ENCODE assay signal across 27 mouse cellular contexts in the genomic region with DNA sequence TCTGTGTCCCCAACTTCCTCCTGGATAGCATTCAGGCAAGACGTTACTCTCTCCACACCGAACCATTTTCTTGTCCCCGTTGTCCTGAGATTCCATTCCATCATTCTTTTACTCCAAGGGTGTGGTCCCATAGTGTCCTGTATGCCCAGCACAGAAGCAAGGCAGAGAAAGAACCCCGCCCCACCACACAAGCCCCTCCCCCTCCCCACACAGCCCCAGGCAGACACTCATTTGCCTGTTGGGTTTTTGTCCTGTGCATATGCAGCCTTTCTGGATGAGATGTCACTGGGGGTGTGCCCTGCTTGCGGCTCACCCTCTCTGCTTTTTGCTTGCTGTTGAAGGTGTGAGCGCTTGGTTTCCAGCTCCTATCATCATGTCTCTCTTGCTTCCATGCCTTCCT.
"Had no signal": no experiment of that assay in that cellular context is flagged by ENCODE, and none has a peak within 500 bp of the region (broad histone marks: within the 10 kb centered on the region; RNA-seq: fewer than 3 reads in every experiment).

No protein-coding gene starts in this region.

- H3K4me3 ChIP-seq: gastrocnemius, adult 2 months; heart, adult 2 months; heart, embryonic 13.5 days; heart, embryonic 15.5 days; hindbrain, embryonic 13.5 days; hindbrain, embryonic 15.5 days; kidney, embryonic 15.5 days; layer of hippocampus, adult 2 months; left cerebral cortex, adult 2 months; limb, embryonic 13.5 days; liver, embryonic 13.5 days; liver, embryonic 15.5 days had no signal

- H3K36me3 ChIP-seq: heart, embryonic 13.5 days; heart, embryonic 15.5 days; hindbrain, embryonic 13.5 days; hindbrain, embryonic 15.5 days; kidney, embryonic 15.5 days; limb, embryonic 13.5 days; liver, embryonic 13.5 days; liver, embryonic 15.5 days had no signal

- H3K4me1 ChIP-seq: liver, embryonic 13.5 days; liver, embryonic 15.5 days had no signal

- DNase-seq: gastrocnemius, adult 2 months; gastrocnemius, postnatal 10 days; gastrocnemius, postnatal 36 days; heart, adult 11 months; heart, adult 2 months; heart, postnatal 14 days; heart, postnatal 36 days; kidney, adult 11 months; kidney, adult 2 months; kidney, adult 9 months; kidney, postnatal 4 days; liver; liver, embryonic 13.5 days had no signal

- H3K9me3 ChIP-seq: heart, embryonic 13.5 days; heart, embryonic 15.5 days; hindbrain, embryonic 13.5 days; hindbrain, embryonic 15.5 days; kidney, embryonic 15.5 days; limb, embryonic 13.5 days; liver, embryonic 13.5 days; liver, embryonic 15.5 days had no signal

- H3K27ac ChIP-seq: gastrocnemius, adult 2 months; heart, adult 2 months; heart, embryonic 13.5 days; heart, embryonic 15.5 days; hindbrain, embryonic 13.5 days; hindbrain, embryonic 15.5 days; hindbrain, postnatal 0 days; kidney, embryonic 15.5 days; kidney, postnatal 0 days; layer of hippocampus, adult 2 months; left cerebral cortex, adult 2 months; limb, embryonic 13.5 days; liver, embryonic 13.5 days; liver, embryonic 15.5 days had no signal

- ATAC-seq: hindbrain, postnatal 0 days; intestine, embryonic 16.5 days had no signal

- H3K9ac ChIP-seq: heart, embryonic 13.5 days; heart, embryonic 15.5 days; hindbrain, embryonic 13.5 days; hindbrain, embryonic 15.5 days; kidney, embryonic 15.5 days; limb, embryonic 13.5 days; liver, embryonic 13.5 days; liver, embryonic 15.5 days had no signal

- H3K27me3 ChIP-seq: hindbrain, embryonic 13.5 days; hindbrain, embryonic 15.5 days; liver, embryonic 13.5 days; liver, embryonic 15.5 days had no signal

- H3K4me2 ChIP-seq: heart, embryonic 11.5 days; heart, embryonic 13.5 days; heart, embryonic 15.5 days; hindbrain, embryonic 13.5 days; hindbrain, embryonic 15.5 days; kidney, embryonic 15.5 days; limb, embryonic 13.5 days; liver, embryonic 11.5 days; liver, embryonic 13.5 days; liver, embryonic 15.5 days had no signal
